Mouse (Mus musculus) kidney, postnatal 0 days (tissue): ENCODE results near the gene Cep89. TPM values are rescaled to one million over a fixed set of nuclear protein-coding genes. Genes with fewer than 3 reads are reported as not detected.

Experiments used
- ATAC-seq: fragments of 200-750 bp; cut with Nextera tagmentation; replicated peaks from 2 replicates; pipeline ENCODE4 v1.8.0; 2017; ENCODE audit warnings: low read depth, moderate number of reproducible peaks, moderate TSS enrichment, moderate library complexity; ENCODE audit not compliant: low FRiP score
- DNase-seq: peaks from one replicate; pipeline ENCODE4 v3.0.0-alpha.2; 2016; ENCODE audit warnings: low spot score
- H3K27ac ChIP-seq: fragments of 300-500 bp; sonication (generic); 2 replicates; pipeline ENCODE4 v1.5.1; 2014; ENCODE audit warnings: mild to moderate bottlenecking
- H3K27me3 ChIP-seq: fragments of 300-500 bp; sonication (generic); 2 replicates; pipeline ENCODE4 v1.6.1; 2014; ENCODE audit warnings: low read length, mixed read lengths; ENCODE audit not compliant: insufficient read depth
- H3K36me3 ChIP-seq: fragments of 300-500 bp; sonication (generic); 2 replicates; pipeline ENCODE4 v1.6.1; 2014; ENCODE audit warnings: low read length, mixed read lengths; ENCODE audit not compliant: insufficient read depth
- H3K4me1 ChIP-seq: fragments of 300-500 bp; sonication (generic); replicated peaks from 2 replicates; pipeline ENCODE4 v1.6.1; 2014; ENCODE audit warnings: antibody characterized with exemption, low read length, mixed read lengths; ENCODE audit not compliant: insufficient read depth
- H3K4me2 ChIP-seq: fragments of 300-500 bp; sonication (generic); 2 replicates; pipeline ENCODE4 v1.6.1; 2014; ENCODE audit warnings: mild to moderate bottlenecking, low read length, moderate library complexity, mixed read lengths
- H3K4me3 ChIP-seq: fragments of 300-500 bp; sonication (generic); replicated peaks from 2 replicates; pipeline ENCODE4 v1.5.1; 2014; ENCODE audit warnings: low read depth, low read length
- H3K9ac ChIP-seq: fragments of 300-500 bp; sonication (generic); 2 replicates; pipeline ENCODE4 v1.6.1; 2014; ENCODE audit warnings: low read depth, low read length
- H3K9me3 ChIP-seq: fragments of 300-500 bp; sonication (generic); replicated peaks from 2 replicates; pipeline ENCODE4 v1.6.1; 2016; ENCODE audit warnings: low read length, inconsistent platforms, mixed read lengths
- CTCF ChIP-seq: IDR thresholded peaks from 2 replicates; pipeline ENCODE4 v1.5.1; 2016; ENCODE audit warnings: antibody characterized with exemption, low read depth, mild to moderate bottlenecking, moderate library complexity
- WGBS: fragments of 180-500 bp; shearing (Covaris S2); extraction: QIAGEN DNeasy Blood & Tissue Kit; methylation state at CpG from one replicate; pipeline ENCODE4 v1.1.7; 2014; 5-methylcytosine and 5-hydroxymethylcytosine counted together
- polyA plus RNA-seq: library from polyadenylated mRNA; unstranded; fragments of >200 nt; fragmentation: Nextera tagmentation; extraction: Ambion mirVana; gene quantifications from 2 replicates; pipeline ENCODE4 v1.2.1, GENCODE M21; 2015

Cep89 gene
- polyA plus RNA-seq, 1 experiment from 2014 or later: 32.2 TPM

DNA sequence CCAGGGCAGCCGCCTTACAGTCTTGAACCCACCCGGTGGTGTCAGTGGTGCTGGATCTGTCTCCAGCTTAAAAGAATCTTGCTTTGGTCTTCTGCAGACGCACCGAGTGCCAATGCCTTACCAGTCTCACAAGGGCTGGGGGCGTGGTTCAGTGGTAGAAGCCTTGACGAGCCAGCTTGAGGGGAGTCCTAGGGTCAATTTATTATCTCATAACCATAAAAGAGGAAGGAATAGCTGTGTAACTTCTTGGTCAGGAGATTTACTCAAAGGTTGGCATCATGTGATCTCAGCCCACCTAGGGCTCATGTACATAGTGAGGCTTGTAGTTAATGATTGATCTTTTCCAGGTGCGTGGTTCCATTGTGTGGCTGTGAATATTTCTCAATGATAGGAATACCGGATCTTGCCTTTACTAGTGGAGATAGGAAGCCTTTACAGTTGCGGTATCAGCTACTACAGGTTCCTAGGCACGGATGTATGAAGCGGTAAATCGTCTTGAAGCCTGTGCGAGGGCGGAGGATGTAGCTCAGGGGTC, 24.3 kb upstream of the Cep89 start:
- no peak for DNase-seq
- peak; percentile 69 for ATAC-seq
- H3K27me3 ChIP-seq: no peaks in the 10 kb centered on the region
- no peaks in the 10 kb centered on the region; the same call in 1 of the 2 replicates for H3K36me3 ChIP-seq
- 73% methylated on average over 14 of the region's 14 CpGs for WGBS
- TF ChIP-seq CTCF: no peak
- H3K9me3 ChIP-seq: no peaks in the 10 kb centered on the region
- H3K4me2 ChIP-seq: no peak overlapping the region
- peak overlapping the region; percentile 78 for H3K27ac ChIP-seq
- peaks cover 16% of the 10 kb centered on the region; the same call in 1 of the 2 replicates for H3K4me1 ChIP-seq
- no peak overlapping the region for H3K4me3 ChIP-seq
- no peak overlapping the region for H3K9ac ChIP-seq

DNA sequence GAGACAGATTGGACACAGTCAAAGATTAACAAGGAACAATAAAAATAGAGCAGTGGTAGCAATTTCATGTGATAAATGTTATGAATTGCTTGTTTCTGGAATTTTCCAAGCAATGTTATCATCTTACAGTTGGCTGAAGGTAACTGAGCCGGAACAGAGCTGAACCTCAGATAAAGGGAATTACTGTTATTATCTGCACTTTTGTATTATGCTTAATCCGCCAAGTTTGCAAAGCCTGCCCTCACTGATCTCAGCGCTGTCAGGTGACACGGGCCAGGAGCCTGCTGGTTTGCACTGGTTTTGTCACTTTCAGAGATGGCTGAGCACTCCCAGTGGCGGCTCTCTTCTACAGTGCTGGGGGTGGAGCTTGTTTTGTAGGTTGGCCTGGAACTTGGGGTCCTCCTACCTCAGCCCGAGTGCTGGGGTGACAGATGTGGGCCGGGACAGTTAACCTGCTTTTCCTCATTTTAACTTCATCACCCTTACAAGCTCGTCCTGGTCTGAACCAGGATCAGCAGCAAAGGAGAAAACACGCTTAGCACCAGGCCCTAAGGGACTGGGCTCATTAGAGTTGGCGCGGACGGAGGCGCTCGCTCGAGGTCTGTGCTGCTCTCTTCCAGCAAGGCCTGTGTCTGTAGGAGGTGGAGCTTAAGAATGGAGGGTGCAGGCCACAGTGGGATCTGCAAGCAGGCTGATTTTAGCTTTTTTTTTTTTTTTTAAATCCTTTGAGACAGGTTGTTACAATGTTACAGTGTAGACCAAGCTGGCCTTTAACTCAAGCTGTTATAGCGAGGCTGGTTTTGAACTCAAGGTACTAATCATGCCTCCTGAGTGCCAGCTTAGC, 23.5 kb upstream of the Cep89 start:
- 56% methylated on average over 16 of the region's 16 CpGs for WGBS
- H3K9me3 ChIP-seq: no peaks in the 10 kb centered on the region
- 0 out of 2 replicates have a peak, but pooled peaks have one; percentile 11 for TF ChIP-seq CTCF
- H3K27me3 ChIP-seq: no peaks in the 10 kb centered on the region
- H3K4me1 ChIP-seq: peaks cover 16% of the 10 kb centered on the region; the same call in 1 of the 2 replicates
- no peak overlapping the region for H3K9ac ChIP-seq
- peak overlapping the region; percentile 78 for H3K27ac ChIP-seq
- no peaks in the 10 kb centered on the region; the same call in 1 of the 2 replicates for H3K36me3 ChIP-seq
- H3K4me2 ChIP-seq: no peak overlapping the region
- peak; percentile 88 for ATAC-seq
- DNase-seq: no peak
- H3K4me3 ChIP-seq: no peak overlapping the region

DNA sequence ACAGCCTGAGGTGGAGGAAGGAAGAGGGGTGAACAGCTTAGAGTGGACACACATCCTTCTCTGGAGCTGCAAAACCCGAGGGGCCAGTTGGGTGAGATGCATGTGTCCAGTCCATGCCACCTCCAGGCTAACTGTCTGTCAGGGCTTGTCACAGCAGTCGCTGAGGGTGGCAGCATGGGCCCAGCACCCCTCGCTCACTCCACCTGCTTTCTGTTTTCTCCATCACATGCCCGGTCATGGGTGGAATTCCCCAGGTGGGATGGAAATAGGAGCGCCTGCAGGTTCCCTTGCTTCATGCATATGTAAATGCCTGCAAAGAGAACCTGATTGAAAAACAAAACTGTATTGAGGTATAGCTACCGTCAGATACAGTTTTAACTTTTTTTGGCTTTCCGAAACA, 22.6 kb upstream of the Cep89 start:
- no peak for ATAC-seq
- Histone ChIP-seq H3K4me2 (no peak overlapping the region), H3K27me3 (no peaks in the 10 kb centered on the region), H3K4me1 (peaks cover 16% of the 10 kb centered on the region; the same call in 1 of the 2 replicates), H3K27ac (peak overlapping the region; percentile 78), H3K9ac (no peak overlapping the region), H3K9me3 (no peaks in the 10 kb centered on the region), H3K4me3 (no peak overlapping the region), H3K36me3 (no peaks in the 10 kb centered on the region; the same call in 1 of the 2 replicates)
- no peak for TF ChIP-seq CTCF
- WGBS: 72% methylated on average over 7 of the region's 7 CpGs
- DNase-seq: no peak

- H3K27me3 ChIP-seq: no peaks in the 10 kb centered on the region
- no peak for TF ChIP-seq CTCF
- H3K4me2 ChIP-seq: no peak overlapping the region
- H3K4me1 ChIP-seq: peaks cover 16% of the 10 kb centered on the region; the same call in 1 of the 2 replicates
- no peak for ATAC-seq
- H3K9ac ChIP-seq: no peak overlapping the region
- no peaks in the 10 kb centered on the region for H3K9me3 ChIP-seq
- H3K36me3 ChIP-seq: no peaks in the 10 kb centered on the region; the same call in 1 of the 2 replicates
- peak; percentile 38 for DNase-seq
- WGBS: 60% methylated on average over 9 of the region's 9 CpGs
- H3K4me3 ChIP-seq: no peak overlapping the region
- no peak overlapping the region for H3K27ac ChIP-seq
These were observed 20.2 kb upstream of the Cep89 start for GRCm38 (mm10) chr7:35376623-35377022.

DNA sequence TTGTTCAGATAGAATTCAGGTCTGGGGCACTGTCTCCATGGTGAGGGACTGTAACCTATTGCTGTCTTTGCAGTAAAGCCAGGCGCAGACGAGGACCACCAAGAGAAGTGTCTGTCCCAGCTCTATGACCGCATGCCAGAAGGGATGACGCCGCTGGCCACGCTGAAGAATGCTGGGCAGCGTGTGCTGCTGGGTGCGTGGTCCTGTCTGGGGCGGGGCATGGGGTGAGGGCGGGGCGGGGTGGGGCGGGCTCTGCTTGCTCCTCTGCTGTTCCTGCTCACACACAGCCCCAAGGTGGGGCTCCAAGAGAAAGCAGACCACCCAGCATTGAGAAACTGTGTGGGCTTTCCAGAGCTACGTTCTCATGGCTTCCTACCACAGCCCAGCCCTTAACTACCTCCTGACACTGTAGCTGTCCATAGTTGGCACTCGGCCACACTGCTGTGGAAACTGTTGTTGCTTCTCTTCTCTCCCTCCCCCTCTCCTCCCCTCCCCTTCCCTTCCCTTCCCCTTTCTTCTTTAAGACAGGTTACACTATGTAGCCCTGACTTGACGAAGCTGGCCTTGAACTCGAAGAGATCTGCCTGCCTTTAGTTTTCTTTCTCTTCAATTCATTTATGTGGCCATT, 17.2 kb upstream of the Cep89 start:
- TF ChIP-seq CTCF: no peak
- DNase-seq (no peak), ATAC-seq (no peak)
- 53% methylated on average over 16 of the region's 16 CpGs for WGBS
- Histone ChIP-seq H3K4me2 (no peak overlapping the region), H3K9me3 (no peaks in the 10 kb centered on the region), H3K9ac (no peak overlapping the region), H3K4me1 (no peaks in the 10 kb centered on the region), H3K27me3 (no peaks in the 10 kb centered on the region), H3K4me3 (no peak overlapping the region), H3K36me3 (no peaks in the 10 kb centered on the region; the same call in 1 of the 2 replicates), H3K27ac (no peak overlapping the region)

- H3K27me3 ChIP-seq: no peaks in the 10 kb centered on the region
- ATAC-seq (no peak), DNase-seq (no peak)
- 87% methylated on average over 8 of the region's 8 CpGs for WGBS
- H3K9ac ChIP-seq: no peak overlapping the region
- H3K4me1 ChIP-seq: no peaks in the 10 kb centered on the region
- H3K9me3 ChIP-seq: no peaks in the 10 kb centered on the region
- no peak overlapping the region for H3K4me2 ChIP-seq
- peaks cover 3% of the 10 kb centered on the region; the same call in 1 of the 2 replicates for H3K36me3 ChIP-seq
- no peak for TF ChIP-seq CTCF
- H3K4me3 ChIP-seq: no peak overlapping the region
- H3K27ac ChIP-seq: no peak overlapping the region
These were observed 16.5 kb upstream of the Cep89 start for GRCm38 (mm10) chr7:35380351-35380750.
